Mouse (Mus musculus) small intestine, adult 2 months (tissue): ENCODE measurements around the gene Src. TPM values are rescaled to one million over a fixed set of nuclear protein-coding genes. Genes with fewer than 3 reads are reported as not detected.

Experiments
- H3K27ac ChIP-seq: fragments of 200-500 bp; 2 replicates; pipeline ENCODE4 v1.5.1; 2012; ENCODE audit warnings: low read depth, low read length, control low read depth, inconsistent platforms; ENCODE audit not compliant: insufficient read depth
- H3K27me3 ChIP-seq: fragments of 200-500 bp; 2 replicates; pipeline ENCODE4 v1.6.1; 2012; ENCODE audit warnings: mild to moderate bottlenecking, moderate library complexity, low read length, inconsistent platforms; ENCODE audit not compliant: control insufficient read depth, insufficient read depth
- H3K36me3 ChIP-seq: fragments of 200-500 bp; 2 replicates; pipeline ENCODE4 v1.6.1; 2012; ENCODE audit warnings: mild to moderate bottlenecking, low read length, control low read depth, inconsistent platforms; ENCODE audit not compliant: control insufficient read depth, insufficient read depth
- H3K4me1 ChIP-seq: fragments of 200-500 bp; 2 replicates; pipeline ENCODE4 v1.6.1; 2012; ENCODE audit warnings: low read length, inconsistent platforms, mixed read lengths; ENCODE audit not compliant: control insufficient read depth, insufficient read depth, insufficient read length
- H3K4me3 ChIP-seq: fragments of 200-500 bp; 2 replicates; pipeline ENCODE4 v1.5.1; 2012; ENCODE audit warnings: low read depth, mild to moderate bottlenecking, control low read depth, inconsistent platforms, low read length, moderate library complexity
- CTCF ChIP-seq: fragments of 200-500 bp; IDR thresholded peaks from 2 replicates; pipeline ENCODE4 v1.5.1; 2012; ENCODE audit warnings: low read depth, mild to moderate bottlenecking, control low read depth, inconsistent platforms, low read length, moderate library complexity, mixed read lengths; ENCODE audit not compliant: insufficient replicate concordance, insufficient read length; ENCODE audit errors: extremely low read depth
- POLR2A ChIP-seq: fragments of 200-500 bp; IDR thresholded peaks from 2 replicates; pipeline ENCODE4 v1.6.1; 2012; ENCODE audit warnings: low read depth, mild to moderate bottlenecking, control low read depth, inconsistent platforms, low read length, moderate library complexity
- WGBS: fragments of 180-500 bp; shearing (Covaris S2); methylation state at CpG from one replicate; pipeline ENCODE4 v1.1.7; 2018; 5-methylcytosine and 5-hydroxymethylcytosine counted together
- polyA plus RNA-seq: library from polyadenylated mRNA; depleted of rRNA; stranded (reverse); fragments of >200 nt; gene quantifications from 2 replicates; pipeline ENCODE4 v1.2.3, GENCODE M21; 2012

Gene Src
- polyA plus RNA-seq, 1 experiment: 161 TPM

DNA sequence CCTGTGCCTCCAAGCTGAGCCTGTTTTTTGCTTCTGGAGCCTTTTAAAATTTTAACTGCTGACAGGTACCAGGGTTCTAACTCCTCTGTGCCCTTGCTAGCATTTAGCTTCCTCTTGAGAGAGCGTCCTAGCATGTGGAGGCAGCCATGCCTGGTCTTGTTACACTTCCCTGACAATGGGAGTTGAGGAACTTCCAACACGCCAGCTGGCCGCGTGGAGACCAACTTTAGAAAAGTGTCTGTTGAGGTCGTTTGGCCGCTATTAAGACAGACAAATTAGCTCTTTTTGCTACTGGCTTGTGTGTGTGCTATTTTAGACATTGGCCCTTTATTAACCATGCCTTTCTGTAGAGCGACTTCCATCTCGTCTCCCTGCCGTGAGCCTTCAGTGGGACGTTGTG is 18.4 kb upstream of the Src start:
- Histone ChIP-seq H3K36me3 (peaks cover 23% of the 10 kb centered on the region), H3K27ac (no peak overlapping the region), H3K4me3 (no peak overlapping the region), H3K27me3 (no peaks in the 10 kb centered on the region), H3K4me1 (peaks cover 14% of the 10 kb centered on the region)
- 81% methylated on average over 10 of the region's 10 CpGs for WGBS
- TF ChIP-seq POLR2A (no peak), CTCF (no peak)

DNA sequence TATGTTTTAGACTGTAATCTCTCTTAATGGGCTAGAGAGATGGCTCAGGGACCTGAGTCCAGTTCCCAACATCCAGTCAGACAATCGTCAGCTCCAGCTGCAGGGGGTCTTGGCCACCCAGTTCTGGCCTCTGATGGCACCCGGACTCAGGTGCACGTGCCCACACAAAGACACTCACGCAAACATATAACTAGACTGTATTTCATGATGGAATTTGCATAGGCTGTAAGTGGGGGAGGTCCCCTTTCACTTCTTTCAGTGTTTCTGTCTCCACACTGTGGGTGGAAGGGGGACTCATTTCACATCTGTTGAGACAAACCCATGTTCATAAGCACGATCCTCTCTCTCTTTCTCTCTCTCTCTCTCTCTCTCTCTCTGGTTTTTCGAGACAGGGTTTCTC is 17.8 kb upstream of the Src start:
- TF ChIP-seq POLR2A (no peak), CTCF (no peak)
- Histone ChIP-seq H3K27ac (no peak overlapping the region), H3K4me1 (peaks cover 8% of the 10 kb centered on the region), H3K4me3 (no peak overlapping the region), H3K27me3 (no peaks in the 10 kb centered on the region), H3K36me3 (peaks cover 20% of the 10 kb centered on the region)
- WGBS: 89% methylated on average over 6 of the region's 6 CpGs

DNA sequence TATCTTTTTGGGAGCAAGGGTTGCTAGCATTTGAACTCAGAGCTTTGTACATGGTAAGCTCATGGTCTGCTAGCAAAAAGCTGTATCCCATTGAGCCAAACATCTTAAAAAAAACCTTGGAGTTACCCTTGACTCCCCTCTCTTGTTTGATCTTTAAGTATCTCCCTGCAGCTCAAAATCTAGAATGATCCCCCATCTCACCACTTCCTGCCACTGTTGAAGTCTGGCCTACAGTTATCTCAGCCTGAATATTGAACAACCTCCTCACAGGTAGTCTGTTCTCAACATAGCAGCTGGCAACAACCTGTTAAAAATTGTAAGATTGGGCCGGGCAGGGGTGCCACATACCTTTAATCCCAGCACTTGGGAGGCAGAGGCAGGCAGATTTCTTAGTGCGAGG is 17.0 kb upstream of the Src start:
- no peaks in the 10 kb centered on the region for H3K27me3 ChIP-seq
- peaks cover 2% of the 10 kb centered on the region; the same call in 1 of the 2 replicates for H3K4me1 ChIP-seq
- TF ChIP-seq POLR2A (no peak), CTCF (no peak)
- H3K4me3 ChIP-seq: no peak overlapping the region
- H3K27ac ChIP-seq: no peak overlapping the region
- peaks cover 14% of the 10 kb centered on the region for H3K36me3 ChIP-seq
- WGBS: 90% methylated on average over 2 of the region's 2 CpGs

DNA sequence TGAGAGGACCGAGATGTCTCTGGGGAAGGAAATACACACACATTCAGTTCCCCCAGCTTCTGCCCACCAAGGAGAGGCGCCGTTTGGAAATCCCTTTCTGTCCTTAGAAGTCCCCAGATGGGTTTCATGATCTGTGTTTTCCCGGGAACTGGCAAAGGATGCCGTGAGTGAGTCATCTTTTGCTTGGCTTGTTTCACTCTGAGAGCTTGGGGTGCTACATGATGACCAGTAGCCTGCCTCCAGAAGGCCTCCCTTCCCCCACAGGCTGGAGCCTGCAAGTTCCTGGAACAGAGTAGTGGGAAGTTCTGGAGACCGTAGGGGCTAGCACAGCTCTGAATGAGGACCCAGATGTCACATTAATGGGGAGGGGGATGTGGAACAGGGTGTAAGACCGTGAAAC is 10.6 kb upstream of the Src start:
- no peak overlapping the region for H3K4me3 ChIP-seq
- peaks cover 9% of the 10 kb centered on the region; the same call in 1 of the 2 replicates for H3K4me1 ChIP-seq
- H3K36me3 ChIP-seq: no peaks in the 10 kb centered on the region
- 77% methylated on average over 7 of the region's 7 CpGs for WGBS
- peak overlapping the region; percentile 58; the same call in 1 of the 2 replicates for H3K27ac ChIP-seq
- TF ChIP-seq CTCF: no peak
- no peak for TF ChIP-seq POLR2A
- no peaks in the 10 kb centered on the region for H3K27me3 ChIP-seq

DNA sequence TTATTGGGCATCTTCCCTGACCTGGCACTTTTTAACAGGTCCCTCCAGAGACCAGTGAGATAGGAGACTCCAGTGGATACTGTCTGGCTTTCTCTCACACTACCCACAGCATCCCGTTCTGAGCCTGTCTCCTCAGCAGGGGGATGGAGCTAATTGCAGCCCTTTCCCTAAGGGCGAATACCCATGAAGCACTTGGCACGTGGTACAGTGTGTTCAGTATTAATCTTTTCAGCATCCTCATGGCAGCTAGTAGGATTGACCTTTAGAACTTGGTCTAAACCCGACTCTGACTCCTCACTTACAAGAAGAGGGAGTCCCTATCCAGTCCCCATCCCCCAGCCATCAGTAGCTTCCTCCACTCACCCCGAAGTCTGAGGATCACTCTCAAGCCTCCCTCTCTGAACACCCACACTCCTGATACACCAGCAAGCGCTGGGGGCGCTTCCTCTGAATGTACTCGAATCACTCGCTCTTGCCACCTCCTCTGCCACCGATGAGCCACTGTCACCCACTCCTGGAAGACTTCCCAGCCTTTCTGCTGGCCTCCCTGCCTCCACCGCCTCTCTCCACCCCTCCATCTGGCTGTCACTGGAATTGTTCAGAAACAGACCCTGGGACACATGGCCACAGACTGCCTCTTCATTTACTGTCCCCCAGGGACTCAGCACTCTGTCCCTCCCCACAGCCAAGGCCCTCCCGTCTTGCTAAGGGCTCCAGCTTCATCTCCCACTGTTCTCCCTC is 8.3 kb upstream of the Src start:
- H3K27me3 ChIP-seq: no peaks in the 10 kb centered on the region
- H3K4me3 ChIP-seq: no peak overlapping the region
- WGBS: 72% methylated on average over 12 of the region's 12 CpGs
- peaks cover 12% of the 10 kb centered on the region; the same call in 1 of the 2 replicates for H3K4me1 ChIP-seq
- TF ChIP-seq POLR2A (no peak), CTCF (no peak)
- no peak overlapping the region for H3K27ac ChIP-seq
- no peaks in the 10 kb centered on the region for H3K36me3 ChIP-seq

DNA sequence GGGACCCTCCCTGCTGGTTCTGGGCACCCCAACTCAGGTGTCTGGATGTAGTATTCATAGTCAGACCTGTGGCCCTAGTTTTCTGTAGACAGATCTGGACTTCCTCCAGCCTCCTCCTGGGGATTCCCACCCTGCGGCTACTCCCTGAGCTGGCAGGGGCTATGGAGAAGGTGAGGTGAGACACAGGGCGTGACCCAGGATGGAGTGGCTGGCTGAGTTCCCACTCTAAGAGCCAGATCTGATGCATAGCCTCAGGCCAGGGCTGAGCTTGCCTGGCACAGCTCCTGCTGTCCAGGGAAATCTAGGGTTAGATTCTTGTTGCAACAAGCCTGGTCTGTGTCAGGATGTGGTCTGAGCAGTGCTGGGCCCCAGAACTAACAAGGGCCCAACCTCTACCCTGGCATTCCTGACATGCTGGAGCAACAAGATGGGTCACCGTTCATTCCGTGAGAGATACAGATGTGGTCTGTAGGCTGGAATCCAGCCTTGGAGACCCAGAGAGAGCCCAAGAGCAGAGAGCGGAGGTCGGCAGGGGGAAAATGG is 7.0 kb upstream of the Src start:
- Histone ChIP-seq H3K27ac (no peak overlapping the region), H3K4me3 (no peak overlapping the region), H3K27me3 (no peaks in the 10 kb centered on the region), H3K36me3 (no peaks in the 10 kb centered on the region), H3K4me1 (peaks cover 12% of the 10 kb centered on the region; the same call in 1 of the 2 replicates)
- 85% methylated on average over 6 of the region's 6 CpGs for WGBS
- no peak for TF ChIP-seq CTCF
- no peak for TF ChIP-seq POLR2A

DNA sequence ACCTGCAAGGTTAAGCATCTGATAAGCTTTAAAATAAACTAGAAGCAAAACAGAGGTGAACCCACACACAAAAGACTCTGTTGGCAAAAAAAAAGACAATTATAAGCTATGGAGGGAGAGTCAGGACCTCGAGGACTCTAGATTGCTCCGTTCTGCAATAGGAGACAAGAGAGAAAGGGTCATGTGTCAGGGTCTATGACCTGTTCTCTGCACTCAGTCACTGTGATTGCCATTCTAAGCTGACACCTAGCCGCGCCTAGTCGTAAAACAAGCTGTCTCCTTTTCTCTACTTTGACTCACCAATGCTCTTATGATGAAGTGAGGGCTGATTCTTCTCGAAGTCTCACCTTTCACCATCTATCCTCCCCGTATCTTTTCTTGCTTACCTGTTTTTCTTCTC is 5.7 kb upstream of the Src start:
- whole genome bisulfite sequencing: 38% methylated on average over 7 of the region's 7 CpGs
- Histone ChIP-seq H3K27me3 (no peaks in the 10 kb centered on the region), H3K36me3 (no peaks in the 10 kb centered on the region), H3K4me1 (peaks cover 20% of the 10 kb centered on the region; the same call in 1 of the 2 replicates), H3K4me3 (no peak overlapping the region), H3K27ac (peak overlapping the region; percentile 58; the same call in 1 of the 2 replicates)
- TF ChIP-seq POLR2A: no peak

DNA sequence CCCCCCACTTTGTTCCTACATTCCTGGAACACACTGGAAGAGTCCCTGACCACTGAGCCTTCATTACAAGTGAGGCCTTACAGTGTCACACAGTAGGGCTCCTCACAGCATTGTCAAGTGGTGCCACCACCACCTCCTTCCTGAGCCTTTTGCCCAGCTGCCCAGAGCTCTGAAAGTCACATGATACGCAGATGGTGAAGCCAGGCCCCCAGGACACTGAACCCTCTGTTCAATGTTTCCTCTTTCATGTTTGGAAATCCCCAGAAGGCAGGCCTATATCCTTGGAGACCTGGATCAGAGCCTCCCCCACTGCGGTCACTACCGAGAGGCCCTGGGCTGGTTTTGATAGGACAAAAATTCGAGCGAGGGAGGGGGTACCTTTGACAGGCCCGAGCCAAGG is 1.0 kb upstream of the Src start:
- peaks cover 46% of the 10 kb centered on the region for H3K4me1 ChIP-seq
- H3K36me3 ChIP-seq: no peaks in the 10 kb centered on the region
- no peaks in the 10 kb centered on the region for H3K27me3 ChIP-seq
- 66% methylated on average over 6 of the region's 6 CpGs for WGBS
- TF ChIP-seq POLR2A (no peak), CTCF (no peak)
- peak overlapping the region; percentile 26 for H3K27ac ChIP-seq
- no peak overlapping the region for H3K4me3 ChIP-seq
